ENCODE assay signal across 14 mouse cellular contexts in genomic region chr1:189665966-189666365, GRCm38 (mm10).
"Had no signal": no experiment of that assay in that cellular context is flagged by ENCODE, and none has a peak within 500 bp of the region (broad histone marks: within the 10 kb centered on the region; RNA-seq: fewer than 3 reads in every experiment).

No protein-coding gene starts in this region.

- H3K4me2 ChIP-seq: limb, embryonic 15.5 days; liver, embryonic 15.5 days; lung, embryonic 14.5 days; neural tube, embryonic 13.5 days had no signal

- H3K27me3 ChIP-seq: limb, embryonic 15.5 days; liver, embryonic 15.5 days; neural tube, embryonic 13.5 days had no signal

- H3K27ac ChIP-seq: limb, embryonic 15.5 days; liver, embryonic 15.5 days; midbrain, embryonic 10.5 days; neural tube, embryonic 13.5 days had no signal

- H3K4me3 ChIP-seq: limb, embryonic 15.5 days; liver, embryonic 15.5 days; midbrain, embryonic 10.5 days; neural tube, embryonic 13.5 days had no signal

- H3K9me3 ChIP-seq: limb, embryonic 15.5 days; liver, embryonic 15.5 days; midbrain, embryonic 10.5 days; neural tube, embryonic 13.5 days had no signal

- DNase-seq: kidney, postnatal 14 days; lung, embryonic 14.5 days; lung, postnatal 10 days; lung, postnatal 4 days; midbrain, embryonic 14.5 days; retina, postnatal 1 day; right cerebral cortex, postnatal 4 days; spleen, adult 18-20 months; thymus, adult 18-20 months; thymus, postnatal 14 days had no signal

- H3K9ac ChIP-seq: limb, embryonic 15.5 days; liver, embryonic 15.5 days; lung, embryonic 14.5 days; neural tube, embryonic 13.5 days had no signal

- H3K4me1 ChIP-seq: limb, embryonic 15.5 days; liver, embryonic 15.5 days; midbrain, embryonic 10.5 days; neural tube, embryonic 13.5 days had no signal
